Mouse (Mus musculus) heart, embryonic 16.5 days (tissue): ENCODE data around the gene Fbxl12. TPM values are rescaled to one million over a fixed set of nuclear protein-coding genes. Genes with fewer than 3 reads are reported as not detected.

ENCODE experiments used
- ATAC-seq: fragments of 200-750 bp; cut with Nextera tagmentation; replicated peaks from 2 replicates; pipeline ENCODE4 v1.8.0; 2017; ENCODE audit warnings: moderate number of reproducible peaks; ENCODE audit not compliant: insufficient read depth, low FRiP score; ENCODE audit errors: extremely low read depth
- H3K27ac ChIP-seq: fragments of 300-500 bp; sonication (generic); 2 replicates; pipeline ENCODE4 v1.5.1; 2014; ENCODE audit warnings: mild to moderate bottlenecking, low read length, control low read depth, moderate library complexity
- H3K27me3 ChIP-seq: fragments of 300-500 bp; sonication (generic); 2 replicates; pipeline ENCODE4 v1.6.1; 2014; ENCODE audit warnings: low read length, mixed read lengths; ENCODE audit not compliant: control insufficient read depth, insufficient read depth
- H3K36me3 ChIP-seq: fragments of 300-500 bp; sonication (generic); 2 replicates; pipeline ENCODE4 v1.6.1; 2014; ENCODE audit not compliant: control insufficient read depth, insufficient read depth
- H3K4me1 ChIP-seq: fragments of 300-500 bp; sonication (generic); 2 replicates; pipeline ENCODE4 v1.6.1; 2014; ENCODE audit warnings: low read length, mixed read lengths; ENCODE audit not compliant: control insufficient read depth, insufficient read depth
- H3K4me2 ChIP-seq: fragments of 300-500 bp; sonication (generic); 2 replicates; pipeline ENCODE4 v1.6.1; 2014; ENCODE audit warnings: low read depth, mild to moderate bottlenecking, control low read depth, low read length
- H3K4me3 ChIP-seq: fragments of 300-500 bp; sonication (generic); 2 replicates; pipeline ENCODE4 v1.5.1; 2014; ENCODE audit warnings: mild to moderate bottlenecking, control low read depth, low read length
- H3K9ac ChIP-seq: fragments of 300-500 bp; sonication (generic); 2 replicates; pipeline ENCODE4 v1.6.1; 2014; ENCODE audit warnings: low read length, control low read depth
- H3K9me3 ChIP-seq: fragments of 300-500 bp; sonication (generic); replicated peaks from 2 replicates; pipeline ENCODE4 v1.6.1; 2016; ENCODE audit warnings: low read length; ENCODE audit not compliant: control insufficient read depth
- WGBS: fragments of 180-500 bp; shearing (Covaris S2); extraction: QIAGEN DNeasy Blood & Tissue Kit; methylation state at CpG from one replicate; pipeline ENCODE4 v1.1.7; 2014; 5-methylcytosine and 5-hydroxymethylcytosine counted together
- polyA plus RNA-seq: library from polyadenylated mRNA; unstranded; fragments of >200 nt; fragmentation: Nextera tagmentation; extraction: Ambion mirVana; gene quantifications from 2 replicates; pipeline ENCODE4 v1.2.1, GENCODE M21; 2015

The Fbxl12 gene
- polyA plus RNA-seq, 1 experiment from 2014 or later, result 21.6 TPM

DNA sequence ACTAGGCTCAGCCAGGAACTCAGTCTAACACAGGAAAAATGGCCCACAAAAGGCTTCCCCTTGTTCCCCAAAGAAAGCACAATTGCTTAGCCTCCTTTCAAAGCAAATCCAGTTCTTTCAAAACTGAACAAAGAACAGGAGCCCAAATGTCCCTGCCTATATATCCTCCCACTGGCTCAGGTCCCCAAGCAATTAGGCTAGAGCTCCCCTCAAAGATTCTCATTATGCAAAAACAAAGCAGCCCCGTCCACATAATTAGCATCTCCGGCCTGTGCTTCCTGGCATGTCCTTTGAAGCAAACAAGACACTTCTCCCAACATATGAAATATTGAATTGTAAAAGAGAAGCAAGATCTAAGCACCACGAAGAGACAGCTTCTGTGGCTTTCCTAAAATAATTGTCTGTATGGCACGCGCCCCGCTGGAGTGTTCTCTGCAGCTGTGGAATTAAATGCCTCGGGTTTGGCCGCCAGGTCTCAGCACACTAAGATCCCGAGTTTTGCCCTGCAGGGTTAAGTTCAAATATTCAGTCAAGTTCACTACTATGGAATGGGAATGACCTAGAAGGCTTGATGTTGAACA, 35.9 kb upstream of the Fbxl12 start:
- H3K4me3 ChIP-seq, result no peak overlapping the region
- WGBS, result 78% methylated on average over 9 of the region's 9 CpGs
- no peaks in the 10 kb centered on the region for H3K9me3 ChIP-seq
- H3K4me1 ChIP-seq, result no peaks in the 10 kb centered on the region
- no peak for ATAC-seq
- H3K27me3 ChIP-seq, result no peaks in the 10 kb centered on the region
- no peaks in the 10 kb centered on the region for H3K36me3 ChIP-seq
- no peak overlapping the region for H3K4me2 ChIP-seq
- no peak overlapping the region for H3K9ac ChIP-seq
- H3K27ac ChIP-seq, result no peak overlapping the region

DNA sequence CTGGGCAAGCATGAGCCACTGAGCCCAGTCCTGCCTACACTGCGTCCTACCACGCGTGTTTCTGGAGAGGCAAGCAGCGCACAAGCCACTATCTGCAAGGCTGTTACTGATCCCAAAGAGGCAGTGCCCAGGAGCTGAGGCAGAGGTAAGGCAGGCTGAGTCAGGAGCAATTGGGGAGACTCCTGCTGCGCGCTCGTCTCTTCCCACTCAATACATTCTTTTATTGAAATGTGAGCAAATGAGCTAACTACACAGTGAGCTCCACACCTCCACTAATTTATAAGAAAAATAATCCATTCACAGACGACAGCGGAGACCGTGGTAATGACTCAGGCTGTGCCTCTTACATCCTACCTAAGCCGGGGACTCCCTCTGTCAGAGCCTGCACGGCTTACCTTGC, 33.3 kb upstream of the Fbxl12 start:
- H3K9me3 ChIP-seq, result no peaks in the 10 kb centered on the region
- 88% methylated on average over 12 of the region's 12 CpGs for WGBS
- no peaks in the 10 kb centered on the region for H3K4me1 ChIP-seq
- H3K4me2 ChIP-seq, result no peak overlapping the region
- no peak overlapping the region for H3K4me3 ChIP-seq
- no peak for ATAC-seq
- no peaks in the 10 kb centered on the region for H3K36me3 ChIP-seq
- H3K9ac ChIP-seq, result no peak overlapping the region
- H3K27ac ChIP-seq, result no peak overlapping the region
- no peaks in the 10 kb centered on the region for H3K27me3 ChIP-seq

GRCm38 (mm10) chr9:20672047-20672446, 27.5 kb upstream of the Fbxl12 start:
- no peaks in the 10 kb centered on the region for H3K4me1 ChIP-seq
- H3K4me2 ChIP-seq, result no peak overlapping the region
- no peak for ATAC-seq

DNA sequence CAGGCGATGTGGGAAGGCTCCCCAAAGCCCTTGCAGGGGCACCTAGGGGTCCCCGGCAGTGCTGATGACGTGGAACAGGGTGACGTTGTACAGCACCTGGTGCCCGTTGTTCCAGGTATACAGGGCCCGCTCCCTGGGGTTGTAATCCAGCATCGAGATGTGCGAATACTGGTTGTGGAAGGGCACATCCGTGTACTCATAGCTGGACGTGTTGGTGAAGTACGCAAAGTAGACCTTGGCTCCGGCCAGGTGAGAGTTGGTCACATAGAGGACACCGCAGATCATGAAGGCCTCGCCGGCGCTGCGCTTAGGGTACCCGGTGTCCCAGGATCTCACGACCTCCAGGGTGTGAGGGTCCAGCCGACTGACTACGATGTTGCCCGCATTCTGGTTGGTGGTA, 23.5 kb upstream of the Fbxl12 start:
- no peak overlapping the region for H3K27ac ChIP-seq
- ATAC-seq, result no peak
- peaks cover 12% of the 10 kb centered on the region for H3K36me3 ChIP-seq
- no peak overlapping the region for H3K4me2 ChIP-seq
- no peak overlapping the region for H3K9ac ChIP-seq
- H3K9me3 ChIP-seq, result no peaks in the 10 kb centered on the region
- no peak overlapping the region for H3K4me3 ChIP-seq
- H3K4me1 ChIP-seq, result peaks cover 3% of the 10 kb centered on the region; the same call in 1 of the 2 replicates
- 88% methylated on average over 22 of the region's 22 CpGs for WGBS
- no peaks in the 10 kb centered on the region for H3K27me3 ChIP-seq

More at GRCm38 (mm10) chr9:20672047-20672446, 27.5 kb upstream of the Fbxl12 start:
- no peaks in the 10 kb centered on the region for H3K36me3 ChIP-seq
- no peaks in the 10 kb centered on the region for H3K27me3 ChIP-seq
- no peak overlapping the region for H3K4me3 ChIP-seq
- no peak overlapping the region for H3K27ac ChIP-seq
- H3K9me3 ChIP-seq, result no peaks in the 10 kb centered on the region
- H3K9ac ChIP-seq, result no peak overlapping the region
- WGBS, result 76% methylated on average over 16 of the region's 16 CpGs

DNA sequence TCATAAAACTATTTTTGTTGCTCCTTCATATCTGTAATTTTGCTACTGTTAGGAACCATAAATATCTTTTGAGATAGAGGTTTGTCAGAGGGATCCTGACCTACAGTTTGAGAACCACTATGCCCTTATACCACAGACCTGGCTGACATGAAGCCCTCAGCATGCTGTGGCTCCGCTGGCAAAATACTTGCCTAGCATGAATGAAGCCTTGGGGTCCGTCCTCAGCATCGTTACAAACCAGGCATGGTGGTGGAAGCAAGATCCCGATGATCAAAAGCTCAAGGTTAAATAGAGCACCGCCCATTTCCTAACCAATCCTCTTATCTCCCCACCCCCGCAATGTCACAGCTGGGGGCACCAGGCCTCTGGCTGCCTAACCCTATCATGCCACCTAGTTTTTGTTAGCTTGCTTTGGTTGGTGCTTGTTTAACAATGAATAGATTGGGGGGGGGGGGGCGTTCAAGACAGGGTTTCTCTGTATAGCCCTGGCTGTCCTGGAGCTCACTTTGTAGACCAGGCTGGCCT, 22.0 kb upstream of the Fbxl12 start:
- no peak for ATAC-seq
- Histone ChIP-seq H3K27me3 (no peaks in the 10 kb centered on the region), H3K9me3 (no peaks in the 10 kb centered on the region), H3K4me3 (no peak overlapping the region), H3K4me1 (peaks cover 3% of the 10 kb centered on the region; the same call in 1 of the 2 replicates), H3K4me2 (no peak overlapping the region), H3K36me3 (peaks cover 20% of the 10 kb centered on the region), H3K27ac (no peak overlapping the region), H3K9ac (no peak overlapping the region)
- 5% methylated on average over 7 of the region's 7 CpGs for WGBS

GRCm38 (mm10) chr9:20665925-20666324, 21.4 kb upstream of the Fbxl12 start:
- Histone ChIP-seq H3K36me3 (peaks cover 27% of the 10 kb centered on the region), H3K4me2 (no peak overlapping the region), H3K9ac (no peak overlapping the region), H3K9me3 (no peaks in the 10 kb centered on the region), H3K4me1 (peaks cover 3% of the 10 kb centered on the region; the same call in 1 of the 2 replicates), H3K27ac (no peak overlapping the region), H3K27me3 (no peaks in the 10 kb centered on the region), H3K4me3 (no peak overlapping the region)
- ATAC-seq, result no peak
- 47% methylated on average over 8 of the region's 8 CpGs for WGBS

DNA sequence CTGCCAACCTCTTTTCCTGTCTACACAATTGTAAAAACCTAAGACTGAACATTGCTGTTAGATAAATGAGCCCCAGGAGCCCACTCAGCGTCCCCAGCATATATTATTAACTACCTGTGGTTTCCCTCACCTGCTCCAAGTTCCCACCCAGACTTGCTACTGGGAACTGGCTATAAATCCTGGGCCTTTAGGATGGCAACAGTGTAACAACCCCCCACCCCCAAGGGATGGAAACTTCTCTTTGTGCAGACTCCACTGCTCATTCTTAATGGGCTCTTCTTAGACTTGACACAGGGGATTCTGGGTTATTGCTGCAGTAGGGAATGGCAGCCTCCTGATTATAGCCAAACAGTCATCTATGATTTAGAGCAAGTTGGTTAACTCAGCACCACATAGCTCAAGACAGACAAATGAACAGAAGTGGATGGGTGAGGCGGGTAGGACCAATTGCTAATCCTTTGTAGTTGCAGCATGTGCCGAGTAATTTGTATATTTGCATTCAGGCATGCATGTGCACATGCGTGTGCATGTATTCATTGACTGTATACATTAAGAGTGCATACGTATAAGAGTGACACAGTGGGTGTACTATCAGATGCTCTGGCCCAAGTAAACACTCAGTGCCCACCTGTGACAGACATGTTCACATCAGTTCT, 20.5 kb upstream of the Fbxl12 start:
- H3K4me1 ChIP-seq, result peaks cover 3% of the 10 kb centered on the region; the same call in 1 of the 2 replicates
- no peak for ATAC-seq
- H3K27ac ChIP-seq, result no peak overlapping the region
- WGBS, result 79% methylated on average over 5 of the region's 5 CpGs
- no peak overlapping the region for H3K9ac ChIP-seq
- H3K36me3 ChIP-seq, result peaks cover 27% of the 10 kb centered on the region
- H3K4me3 ChIP-seq, result no peak overlapping the region
- H3K27me3 ChIP-seq, result no peaks in the 10 kb centered on the region
- no peaks in the 10 kb centered on the region for H3K9me3 ChIP-seq
- no peak overlapping the region for H3K4me2 ChIP-seq

DNA sequence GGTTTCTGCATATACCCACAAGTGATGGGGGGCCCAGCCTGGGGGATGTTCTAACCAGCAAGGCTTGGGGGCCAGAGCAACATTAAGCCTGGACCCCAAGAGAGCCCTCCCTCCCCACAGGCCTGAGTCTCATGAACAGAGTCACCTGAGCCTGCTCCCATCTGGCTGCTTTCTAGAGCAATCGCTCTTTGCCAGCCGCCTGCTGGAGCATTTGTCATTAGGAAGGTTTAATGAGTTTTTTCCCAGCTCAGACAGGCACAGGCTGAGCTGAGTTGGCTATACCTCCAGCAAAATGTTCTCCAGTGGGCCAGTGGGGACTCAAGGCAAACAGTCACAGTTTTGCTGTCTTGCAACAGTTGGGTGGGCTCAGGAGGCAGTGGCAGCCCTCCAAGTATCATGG, 19.8 kb upstream of the Fbxl12 start:
- Histone ChIP-seq H3K4me2 (no peak overlapping the region), H3K4me1 (peaks cover 3% of the 10 kb centered on the region; the same call in 1 of the 2 replicates), H3K9ac (no peak overlapping the region), H3K4me3 (no peak overlapping the region), H3K36me3 (peaks cover 33% of the 10 kb centered on the region), H3K27ac (no peak overlapping the region), H3K9me3 (no peaks in the 10 kb centered on the region), H3K27me3 (no peaks in the 10 kb centered on the region)
- no peak for ATAC-seq
- WGBS, result 94% methylated on average over 2 of the region's 2 CpGs

GRCm38 (mm10) chr9:20663956-20664355, 19.4 kb upstream of the Fbxl12 start:
- Histone ChIP-seq H3K4me2 (no peak overlapping the region), H3K36me3 (peaks cover 34% of the 10 kb centered on the region), H3K9me3 (no peaks in the 10 kb centered on the region), H3K4me1 (peaks cover 3% of the 10 kb centered on the region; the same call in 1 of the 2 replicates), H3K4me3 (no peak overlapping the region), H3K9ac (no peak overlapping the region), H3K27me3 (no peaks in the 10 kb centered on the region), H3K27ac (no peak overlapping the region)
- ATAC-seq, result no peak
- 91% methylated on average over 2 of the region's 2 CpGs for WGBS
